Mouse (Mus musculus) thymus, adult 2 months (tissue): ENCODE measurements around the gene Edar.

Source experiments
- CTCF ChIP-seq: fragments of 200-500 bp; IDR thresholded peaks from 2 replicates; pipeline ENCODE4 v1.5.1; 2012; ENCODE audit warnings: mild to moderate bottlenecking, control low read depth, low read length, moderate library complexity, borderline replicate concordance; ENCODE audit not compliant: control insufficient read depth, poor library complexity, insufficient read depth; ENCODE audit errors: extremely low read depth
- POLR2A ChIP-seq: fragments of 200-500 bp; IDR thresholded peaks from 2 replicates; pipeline ENCODE4 v1.6.1; 2012; ENCODE audit warnings: mild to moderate bottlenecking, low read length, control low read depth, moderate library complexity; ENCODE audit not compliant: control insufficient read depth, poor library complexity, insufficient read depth; ENCODE audit errors: extremely low read depth

- TF ChIP-seq POLR2A (no peak), CTCF (no peak)
Measured at GRCm38 (mm10) chr10:58657731-58658130, 17.7 kb downstream of the Edar start.
